Mouse (Mus musculus): ENCODE results near the gene Jag2.

Jag2 gene

DNA sequence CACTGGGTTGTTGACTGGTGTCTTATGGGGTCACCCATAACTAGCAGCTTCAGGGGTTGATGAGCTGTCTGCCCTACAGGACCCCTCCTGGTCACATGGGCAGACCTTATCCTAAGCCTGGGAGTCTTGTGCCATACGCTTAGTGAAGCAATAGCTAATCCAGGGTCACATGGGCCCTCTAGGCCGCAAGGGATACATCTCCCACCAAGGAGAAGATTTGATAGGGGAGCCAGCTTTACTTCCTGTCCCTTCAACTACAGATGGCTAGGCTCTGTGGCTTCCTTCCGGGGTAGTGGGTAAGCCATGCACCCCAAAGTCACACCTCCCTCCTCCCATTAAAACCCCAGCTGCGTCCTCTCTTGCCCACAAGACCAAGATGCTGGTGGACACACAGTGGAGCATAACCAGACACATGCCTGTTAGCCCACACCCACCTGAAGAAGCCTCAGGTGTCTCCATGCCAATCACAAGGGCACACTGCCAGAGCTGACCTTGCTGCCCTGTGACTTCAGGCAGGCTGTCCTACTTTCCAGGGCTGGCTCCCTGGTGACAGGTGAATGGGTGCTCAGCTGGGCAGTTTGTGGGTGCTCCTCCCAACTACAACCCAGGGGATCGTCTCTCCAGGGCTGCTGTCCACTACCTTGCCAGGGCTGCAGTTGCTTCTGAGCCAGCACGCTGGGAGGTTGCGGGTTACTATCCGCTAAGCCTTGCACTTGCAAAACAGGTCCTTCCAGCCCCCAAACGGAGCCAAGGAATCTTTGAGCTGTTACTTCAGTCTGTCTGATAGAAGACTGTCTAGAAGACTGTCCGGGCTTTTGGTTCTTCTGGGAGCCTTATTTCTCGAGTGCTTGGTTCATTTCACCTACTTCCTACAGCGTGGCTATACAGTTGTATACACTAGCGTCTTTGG, 61.1 kb downstream of the Jag2 start, which contains the start of gene Gpr132:
Gene Gpr132, minus strand, starts transcription at position 51 of the 910 bp plus-strand sequence.
- no peak for ATAC-seq (ENCODE audit: low TSS enrichment)

DNA sequence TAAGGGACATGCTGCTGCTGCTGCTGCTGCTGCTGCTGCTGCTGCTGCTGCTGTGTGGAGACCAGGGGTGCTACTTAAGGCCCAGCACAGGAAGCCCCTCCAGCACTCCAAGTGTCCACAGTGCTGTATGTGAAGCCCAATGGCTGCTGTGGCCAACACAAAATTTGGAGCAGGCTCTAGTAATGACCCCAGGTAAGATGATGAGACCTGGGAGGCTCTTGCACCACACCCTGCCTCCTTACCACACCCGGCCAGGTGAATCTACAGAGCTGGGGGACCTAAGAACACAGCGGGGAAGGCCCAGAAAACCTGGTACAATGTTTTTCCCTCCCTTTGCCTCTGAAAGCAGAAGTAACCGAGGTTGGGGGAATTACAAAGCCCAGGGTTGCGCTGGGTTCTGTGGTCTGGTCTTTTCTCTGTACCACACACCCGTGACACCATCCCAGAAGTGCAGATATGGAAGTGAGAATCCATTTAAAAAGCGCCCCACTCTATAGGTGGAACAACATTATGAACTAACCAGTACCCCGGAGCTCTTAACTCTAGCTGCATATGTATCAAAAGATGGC, 62.4 kb downstream of the Jag2 start:
- no peak for ATAC-seq (ENCODE audit: low TSS enrichment)

DNA sequence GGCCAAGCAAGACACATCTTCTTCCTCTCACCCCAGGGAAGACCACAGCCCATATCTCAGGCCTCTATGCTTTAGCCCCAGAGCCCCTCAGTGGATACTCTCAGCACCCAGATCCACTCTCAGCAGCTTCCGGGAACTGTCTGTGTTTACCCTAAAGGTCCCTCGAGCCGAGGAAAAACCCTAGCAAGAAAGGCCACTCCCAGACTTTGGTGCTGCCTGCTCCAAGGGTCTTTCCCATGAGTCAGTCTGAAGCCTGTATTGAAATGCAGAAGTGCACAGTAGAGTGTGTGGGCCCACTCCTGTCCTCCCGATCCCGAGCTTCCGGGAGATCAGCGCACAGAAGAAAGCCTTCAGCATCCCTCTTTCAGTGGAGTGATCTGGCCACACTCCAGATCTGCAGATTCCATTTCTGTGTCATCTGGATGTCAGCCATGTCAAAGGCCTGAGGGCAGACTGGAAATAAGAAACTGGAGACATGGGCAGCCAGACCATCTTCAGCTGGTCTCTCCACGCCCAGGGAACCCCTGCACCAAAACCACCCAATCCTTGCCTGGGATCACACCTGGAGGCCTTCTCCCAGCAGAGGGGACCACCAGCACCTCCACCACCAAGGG, 63.0 kb downstream of the Jag2 start:
- no peak for ATAC-seq (ENCODE audit: low TSS enrichment)

DNA sequence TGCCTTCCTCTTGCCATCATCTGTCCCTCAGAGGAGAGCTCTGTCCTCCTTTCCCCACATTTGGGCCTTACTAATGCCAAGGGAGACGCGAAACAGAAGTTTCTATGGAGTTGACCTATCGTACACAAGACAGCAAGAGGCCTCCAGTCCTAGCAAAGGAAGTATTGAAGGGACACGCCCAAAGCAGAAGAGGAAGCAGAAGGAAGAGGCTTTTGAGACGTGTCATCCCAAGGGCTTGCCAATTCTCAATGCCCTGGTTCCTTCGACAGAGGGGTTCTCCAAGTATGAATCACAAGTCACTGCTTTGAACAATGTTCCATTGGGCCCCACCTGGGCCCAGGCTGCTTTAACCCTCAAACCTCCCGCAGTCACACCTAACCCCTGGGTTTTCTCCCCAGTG, 64.8 kb downstream of the Jag2 start:
- no peak for ATAC-seq (ENCODE audit: low TSS enrichment)

DNA sequence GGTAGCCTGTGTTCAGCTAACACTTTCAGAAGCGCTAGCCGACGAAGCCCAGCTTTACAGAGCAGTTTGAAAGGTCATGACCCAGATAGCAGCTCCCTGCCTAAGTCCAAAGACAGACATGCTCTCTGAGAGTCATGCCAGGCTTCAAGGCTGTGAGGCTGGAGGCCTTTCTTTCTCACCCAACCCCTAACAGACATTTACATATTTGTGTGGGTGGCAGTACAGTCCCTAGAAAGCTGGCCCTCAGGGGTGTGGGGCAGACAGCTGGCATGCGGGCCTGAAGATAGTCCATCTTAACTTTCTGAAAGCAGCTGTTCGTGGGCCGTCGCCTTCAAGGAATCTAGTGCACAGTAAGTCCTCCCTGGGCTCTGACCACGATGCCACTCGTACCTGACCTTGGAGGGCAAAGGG, 67.7 kb downstream of the Jag2 start:
- no peak for ATAC-seq (ENCODE audit: low TSS enrichment)

DNA sequence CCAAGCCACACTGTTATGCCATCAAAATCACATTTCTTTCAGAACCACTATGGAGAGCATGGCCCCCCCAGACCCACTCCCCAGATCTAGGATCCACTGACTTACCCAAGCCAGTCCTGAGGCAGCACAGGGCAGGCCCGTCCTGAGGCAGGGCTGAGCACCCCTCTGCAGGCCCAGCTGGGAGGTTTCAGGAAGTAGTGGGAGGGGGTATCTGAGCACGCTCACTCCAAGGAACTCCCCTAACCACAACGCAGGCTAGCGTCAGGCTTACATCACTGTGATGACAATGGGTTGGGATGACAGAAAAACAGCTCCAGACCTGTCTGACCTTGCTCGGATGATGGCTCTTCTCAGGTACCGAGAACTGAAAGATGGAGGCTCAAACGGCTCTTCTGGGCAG, 68.8 kb downstream of the Jag2 start:
- no peak for ATAC-seq (ENCODE audit: low TSS enrichment)

DNA sequence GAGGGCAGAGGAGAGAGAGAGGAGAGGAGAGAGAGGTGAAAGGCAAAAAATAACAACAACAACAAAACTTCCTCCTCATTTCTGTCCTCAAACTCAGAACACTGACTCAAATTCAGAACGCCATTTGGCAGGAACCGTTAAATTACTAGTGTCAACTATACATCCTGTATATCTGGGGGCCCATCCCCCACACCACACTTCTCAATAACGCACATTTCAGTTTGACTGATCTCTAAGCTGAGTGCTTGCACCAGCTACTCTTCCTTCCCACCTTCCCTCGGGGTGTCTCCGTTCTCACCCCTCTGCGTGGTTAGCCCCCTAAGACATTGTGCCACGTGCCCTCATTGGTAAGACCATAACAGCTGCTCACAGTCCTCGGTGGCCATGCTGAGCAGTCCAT, 69.6 kb downstream of the Jag2 start:
- no peak for ATAC-seq (ENCODE audit: low TSS enrichment)

DNA sequence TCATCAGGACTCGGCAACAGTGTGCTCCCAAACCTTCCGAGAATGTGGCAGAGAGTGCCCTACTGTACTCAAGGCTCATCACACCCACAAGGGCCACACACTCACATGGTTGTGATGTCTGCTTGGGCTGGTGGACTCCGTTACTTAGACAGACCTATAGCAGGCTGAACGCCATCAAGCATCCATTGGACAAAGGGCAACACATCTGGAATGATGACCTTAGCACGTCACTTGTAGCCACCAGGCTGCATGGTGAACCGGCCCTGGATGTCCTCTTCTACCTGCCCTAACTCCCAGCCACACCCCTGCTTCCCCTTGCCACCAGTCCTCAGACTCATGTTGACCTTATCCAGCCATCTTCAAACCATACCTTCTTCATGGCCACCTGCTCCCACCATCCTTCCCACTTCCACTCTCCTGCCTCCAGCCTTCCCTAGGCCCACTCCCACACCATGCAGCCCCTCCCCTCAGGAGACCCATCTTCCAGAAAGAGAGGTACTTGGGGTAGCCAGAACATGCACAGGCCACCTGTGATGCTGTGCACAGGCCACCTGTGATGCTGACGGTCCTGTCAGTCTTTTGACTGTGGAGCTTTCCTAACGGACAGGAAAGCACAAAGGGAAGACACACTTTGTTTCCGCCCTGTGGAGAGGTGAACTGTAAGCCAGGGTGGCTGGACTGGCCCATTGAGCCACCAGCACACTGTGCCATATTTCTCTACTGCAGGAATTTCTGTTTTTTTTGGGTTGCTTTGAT, 70.8 kb downstream of the Jag2 start:
- ATAC-seq (ENCODE audit: low TSS enrichment) = no peak
